9 mouse cellular contexts compared by ENCODE assay signal in the genomic region with DNA sequence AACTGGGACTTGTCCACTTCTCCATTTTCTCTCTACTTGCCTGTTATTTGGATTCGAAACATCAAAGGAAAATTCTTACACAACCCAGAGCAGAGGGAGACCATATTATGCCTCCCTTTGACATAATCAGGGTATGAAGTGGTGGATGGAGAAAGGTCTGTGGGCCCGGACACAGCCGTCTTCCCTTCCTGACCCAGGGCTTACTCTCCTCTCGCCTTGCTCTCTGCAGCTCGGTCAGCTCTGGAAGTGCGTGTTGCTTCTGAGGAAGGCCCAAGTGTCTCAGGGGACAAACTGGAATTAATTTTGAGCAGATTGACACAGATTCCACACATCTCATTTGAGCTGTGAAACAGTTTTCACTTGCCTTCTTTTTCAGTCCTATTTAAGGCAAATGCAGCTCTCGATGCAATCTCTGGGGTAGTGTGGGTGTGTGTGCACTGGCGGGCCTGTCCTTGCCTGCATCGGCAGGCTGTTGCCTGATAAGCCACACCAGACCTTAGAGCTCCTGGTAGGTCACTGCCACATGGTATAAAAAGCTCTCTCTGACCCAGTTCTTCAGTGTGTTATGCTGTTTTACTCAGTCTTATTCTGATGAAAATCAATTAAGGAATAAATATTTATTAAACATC.
DNase-seq lines count a peak whose midpoint lies in the region.
"Had no signal": no experiment of that assay in that cellular context is flagged by ENCODE, and none has a peak within 500 bp of the region (broad histone marks: within the 10 kb centered on the region; RNA-seq: fewer than 3 reads in every experiment).

No protein-coding gene starts in this region.

- peak; percentile 14 for DNase-seq in embryo, embryonic 10 days (ENCODE audit: low spot score)
- no peak for DNase-seq in embryo, embryonic 11 days
- peak; percentile 31 for DNase-seq in layer of hippocampus, adult 9-11 months
- DNase-seq in layer of hippocampus, postnatal 25 days (ENCODE audit: extremely low spot score in 1 of 2, low spot score in 1 of 2), result no peak
- peak; percentile 14 to 19 for DNase-seq in left cerebral cortex, postnatal 36 days (ENCODE audit: low spot score in 2 of 2)
- peak; percentile 15 for DNase-seq in right cerebral cortex, postnatal 25 days
- DNase-seq in T-cell, adult 2 months (ENCODE audit: low spot score), result no peak
- DNase-seq in adrenal gland, adult 2 months, result no peak
- DNase-seq: thymus, postnatal 25 days had no signal

- intact Hi-C loops in left cerebral cortex, postnatal 36 days (cut with DNase I), result no loop called here

Comparison
In these comparisons a context has a peak if more than half of its experiments do, and no peak if none do; other contexts are left out.
1. DNase-seq: peak in embryo, embryonic 10 days (single experiment), layer of hippocampus, adult 9-11 months (single experiment), left cerebral cortex, postnatal 36 days (2 of 2) and right cerebral cortex, postnatal 25 days (single experiment); none in embryo, embryonic 11 days (single experiment), layer of hippocampus, postnatal 25 days (0 of 2), T-cell, adult 2 months (single experiment) and adrenal gland, adult 2 months (single experiment).